Mouse (Mus musculus): ENCODE data around the gene Masp2. TPM values are rescaled to one million over a fixed set of nuclear protein-coding genes. Genes with fewer than 3 reads are reported as not detected.

The Masp2 gene
- total and polyA plus RNA-seq, 3 experiments, result 0.11 to 0.85 (median 0.21) TPM

- no peaks in the 10 kb centered on the region for H3K9me3 ChIP-seq (replicated peaks; ENCODE audit: low read length)
- no peak overlapping the region for H3K9ac ChIP-seq (ENCODE audit: insufficient read depth, low read depth)
- H3K4me1 ChIP-seq (ENCODE audit: control insufficient read depth in 1 of 2, insufficient read depth in 2 of 2), result peaks cover 2 to 11% of the 10 kb centered on the region in 2 experiments; a peak in 3 of 4 replicates
- peaks cover 4% of the 10 kb centered on the region for H3K27me3 ChIP-seq (replicated peaks)
- dilution Hi-C loops (cut with MboI; ENCODE audit: extremely low pct_ligation_motif_present, extremely low pct_unique_long_range_greater_than_20kb, low sequenced_read_pairs), result no loop called here
- H3K4me3 ChIP-seq (replicated peaks in 1 of 3; ENCODE audit: low read depth in 2 of 3, low read length in 2 of 3, poor library complexity in 1 of 3), result no peak overlapping the region
- no peaks in the 10 kb centered on the region for H3K36me3 ChIP-seq (replicated peaks in 1 of 2; ENCODE audit: control insufficient read depth in 1 of 2, insufficient read depth in 1 of 2, low read length in 1 of 2)
- H3K79me2 ChIP-seq (replicated peaks; ENCODE audit: control insufficient read depth, extremely low read depth, insufficient read depth, poor library complexity, severe bottlenecking), result no peaks in the 10 kb centered on the region
- TF ChIP-seq SMC3 (IDR thresholded peaks at IDR 0.05; ENCODE audit: low read depth, low read length), result peak; percentile 46
- TF ChIP-seq CTCF (conservative IDR thresholded peaks at IDR 0.05 in 1 of 2, IDR thresholded peaks at IDR 0.05 in 1 of 2; ENCODE audit: low read depth in 2 of 2, low read length in 2 of 2), result peak; percentile 79 to 90
- no peak for TF ChIP-seq TBP (conservative IDR thresholded peaks at IDR 0.05; ENCODE audit: low read depth, low read length)
- TF ChIP-seq POLR2AphosphoS2 (IDR thresholded peaks at IDR 0.05; ENCODE audit: low read depth, low read length), result no peak
- TF ChIP-seq JUN (IDR thresholded peaks at IDR 0.05; ENCODE audit: insufficient read depth, low read depth, low read length), result peak; percentile 18; the same call in 1 of the 2 replicates
- no peak for TF ChIP-seq EP300 (IDR thresholded peaks at IDR 0.05; ENCODE audit: low read length)
- no peak for TF ChIP-seq NRF1 (IDR thresholded peaks at IDR 0.05; ENCODE audit: low read depth, low read length)
- peak; percentile 20 for TF ChIP-seq RAD21 (IDR thresholded peaks at IDR 0.05; ENCODE audit: low read depth, low read length)
- TF ChIP-seq MEF2A (IDR thresholded peaks at IDR 0.05; ENCODE audit: borderline replicate concordance, low read depth, low read length), result no peak
- no peak for TF ChIP-seq ZC3H11A (IDR thresholded peaks at IDR 0.05; ENCODE audit: low read depth, low read length)
- TF ChIP-seq MXI1 (IDR thresholded peaks at IDR 0.05; ENCODE audit: low read depth, low read length), result no peak
- 0 out of 2 replicates have a peak, but pooled peaks have one; percentile 17 for TF ChIP-seq IRF4 (IDR thresholded peaks at IDR 0.05; ENCODE audit: low read depth, low read length)
- TF ChIP-seq ETS1 (conservative IDR thresholded peaks at IDR 0.05; ENCODE audit: low read depth, low read length), result no peak
- no peak for TF ChIP-seq E2F4 (IDR thresholded peaks at IDR 0.05; ENCODE audit: insufficient replicate concordance, low read depth, low read length)
- no peak for TF ChIP-seq MYC (IDR thresholded peaks at IDR 0.05; ENCODE audit: low read depth, low read length)
- no peak for TF ChIP-seq NELFE (IDR thresholded peaks at IDR 0.05; ENCODE audit: low read depth, low read length)
- no peak for TF ChIP-seq CHD1 (IDR thresholded peaks at IDR 0.05; ENCODE audit: low read depth, low read length)
- no peak for TF ChIP-seq HCFC1 (IDR thresholded peaks at IDR 0.05; ENCODE audit: low read depth, low read length)
- TF ChIP-seq MAFK (IDR thresholded peaks at IDR 0.05; ENCODE audit: insufficient replicate concordance, low read length), result no peak
- TF ChIP-seq MAZ (IDR thresholded peaks at IDR 0.05; ENCODE audit: low read depth, low read length), result no peak
- no peak for TF ChIP-seq USF2 (conservative IDR thresholded peaks at IDR 0.05; ENCODE audit: low read depth, low read length)
- no peak for TF ChIP-seq ZNF384 (IDR thresholded peaks at IDR 0.05; ENCODE audit: low read depth, low read length)
- DNase-seq (ENCODE audit: extremely low read depth), result peak; percentile 65
- H3K27ac ChIP-seq (ENCODE audit: insufficient read depth, low read depth), result no peak overlapping the region
- no peak overlapping the region; the same call in 1 of the 2 replicates for H3K4me2 ChIP-seq (ENCODE audit: insufficient read depth, low read depth, poor library complexity, severe bottlenecking)
- in situ Hi-C loops (cut with MboI; ENCODE audit: low pct_ligation_motif_present, low pct_unique_long_range_greater_than_20kb, low sequenced_read_pairs), result no loop called here
Observed at GRCm38 (mm10) chr4:148644157-148644511, 41.8 kb downstream of the Masp2 start.

- peaks cover 6% of the 10 kb centered on the region for H3K27me3 ChIP-seq (replicated peaks)
- TF ChIP-seq ZC3H11A (IDR thresholded peaks at IDR 0.05; ENCODE audit: low read depth, low read length) (no peak), SMC3 (IDR thresholded peaks at IDR 0.05; ENCODE audit: low read depth, low read length) (no peak), RAD21 (IDR thresholded peaks at IDR 0.05; ENCODE audit: low read depth, low read length) (no peak), JUND (conservative IDR thresholded peaks at IDR 0.05; ENCODE audit: low read depth, low read length) (no peak), MAX (IDR thresholded peaks at IDR 0.05; ENCODE audit: low read length) (no peak), ZMIZ1 (IDR thresholded peaks at IDR 0.05; ENCODE audit: low read depth, low read length) (no peak), HCFC1 (IDR thresholded peaks at IDR 0.05; ENCODE audit: low read depth, low read length) (no peak), ZNF384 (IDR thresholded peaks at IDR 0.05; ENCODE audit: low read depth, low read length) (no peak), MAZ (IDR thresholded peaks at IDR 0.05; ENCODE audit: low read depth, low read length) (no peak), SIN3A (IDR thresholded peaks at IDR 0.05; ENCODE audit: low read length) (no peak), NRF1 (IDR thresholded peaks at IDR 0.05; ENCODE audit: low read depth, low read length) (no peak), ELF1 (IDR thresholded peaks at IDR 0.05; ENCODE audit: low read depth, low read length) (no peak)
- in situ Hi-C loops (cut with MboI; ENCODE audit: low pct_ligation_motif_present, low pct_unique_long_range_greater_than_20kb, low sequenced_read_pairs) (no loop called here), dilution Hi-C loops (cut with MboI; ENCODE audit: extremely low pct_ligation_motif_present, extremely low pct_unique_long_range_greater_than_20kb, low sequenced_read_pairs) (no loop called here)
- H3K4me2 ChIP-seq (ENCODE audit: insufficient read depth, low read depth, poor library complexity, severe bottlenecking), result no peak overlapping the region
- H3K9me3 ChIP-seq (replicated peaks; ENCODE audit: low read length), result no peaks in the 10 kb centered on the region
- no peak for DNase-seq (ENCODE audit: extremely low read depth)
- H3K36me3 ChIP-seq (replicated peaks in 1 of 2; ENCODE audit: control insufficient read depth in 1 of 2, insufficient read depth in 1 of 2, low read length in 1 of 2), result no peaks in the 10 kb centered on the region
- H3K4me1 ChIP-seq (ENCODE audit: control insufficient read depth in 1 of 2, insufficient read depth in 2 of 2), result peaks cover 2 to 8% of the 10 kb centered on the region in 2 experiments; a peak in 3 of 4 replicates
- no peak overlapping the region for H3K27ac ChIP-seq (ENCODE audit: insufficient read depth, low read depth)
- H3K4me3 ChIP-seq (replicated peaks in 1 of 3; ENCODE audit: low read depth in 2 of 3, low read length in 2 of 3, poor library complexity in 1 of 3), result no peak overlapping the region
- H3K79me2 ChIP-seq (replicated peaks; ENCODE audit: control insufficient read depth, extremely low read depth, insufficient read depth, poor library complexity, severe bottlenecking), result no peaks in the 10 kb centered on the region
- no peak overlapping the region for H3K9ac ChIP-seq (ENCODE audit: insufficient read depth, low read depth)
Observed at GRCm38 (mm10) chr4:148644926-148645325, 42.6 kb downstream of the Masp2 start.
